Mouse (Mus musculus) skeletal muscle tissue, adult 2 months (tissue): ENCODE data around the gene Gm5724.

Source experiments
- DNase-seq: peaks from one replicate; pipeline ENCODE4 v3.0.0-alpha.2; 2012; ENCODE audit warnings: low read depth, low spot score

Gm5724 gene

DNA sequence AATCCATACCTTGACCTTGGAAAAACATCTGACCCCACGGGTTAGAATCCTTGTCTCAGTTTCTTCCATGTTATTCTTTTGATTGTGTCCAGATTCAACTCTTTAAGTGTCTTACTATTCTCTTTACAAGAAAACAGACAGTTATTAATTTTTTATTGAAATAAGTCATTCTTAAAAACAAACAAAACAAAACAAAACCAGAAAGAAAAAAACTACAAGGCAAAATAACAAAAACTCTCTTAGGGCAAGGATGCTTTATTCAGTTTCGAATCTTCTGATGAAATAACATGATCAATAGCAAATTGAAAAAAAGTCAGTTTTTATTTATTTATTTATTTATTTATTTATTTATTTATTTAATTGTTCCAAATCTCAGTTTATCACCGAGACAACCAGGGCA is at the start of gene Gm5724:
TSS of gene Gm5724 (minus strand) at position 101 of the 400 bp plus-strand sequence.
- no peak for DNase-seq

- DNase-seq = no peak
These were observed 24.2 kb upstream of the Gm5724 start for GRCm38 (mm10) chr6:141797837-141798236.

DNA sequence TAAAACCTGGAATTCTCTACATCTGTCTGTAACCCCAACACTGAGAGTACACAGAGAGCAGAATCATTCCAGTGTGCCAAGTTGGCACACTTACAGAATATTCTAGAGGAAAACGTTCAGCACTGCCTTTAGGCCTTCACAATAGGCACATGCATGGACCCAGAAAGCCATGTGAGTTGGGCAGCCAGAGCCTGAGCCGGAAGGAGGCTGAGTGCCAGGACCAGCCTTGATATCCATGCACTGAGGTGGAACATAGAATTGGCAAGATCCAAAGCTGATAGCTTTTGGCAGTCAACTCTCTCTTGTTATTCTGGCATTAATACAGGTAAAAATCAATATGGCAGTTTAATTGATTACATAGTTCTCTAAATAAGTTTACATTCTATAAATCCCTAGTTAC is 866 bp upstream of the Gm5724 start:
- DNase-seq = no peak

DNA sequence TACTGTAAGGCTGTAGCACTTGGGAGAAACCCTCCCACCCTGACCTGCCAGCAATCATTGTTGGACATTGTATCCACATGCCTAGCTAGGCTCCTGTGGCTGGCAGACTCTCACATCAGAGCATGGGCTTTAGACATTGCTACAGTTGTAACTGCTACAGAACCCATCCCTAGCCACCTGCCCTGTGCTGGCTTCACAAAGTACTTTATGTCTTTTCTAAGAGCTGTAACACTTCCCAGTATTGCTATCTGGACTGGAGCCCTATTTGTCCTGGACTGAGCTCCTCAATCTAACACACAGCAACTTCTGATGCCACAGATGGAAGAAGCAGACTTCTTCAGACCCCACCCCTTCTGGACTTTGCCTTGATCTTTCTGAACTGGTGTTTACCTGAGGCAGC is 82.4 kb downstream of the Gm5724 start:
- DNase-seq = no peak

DNA sequence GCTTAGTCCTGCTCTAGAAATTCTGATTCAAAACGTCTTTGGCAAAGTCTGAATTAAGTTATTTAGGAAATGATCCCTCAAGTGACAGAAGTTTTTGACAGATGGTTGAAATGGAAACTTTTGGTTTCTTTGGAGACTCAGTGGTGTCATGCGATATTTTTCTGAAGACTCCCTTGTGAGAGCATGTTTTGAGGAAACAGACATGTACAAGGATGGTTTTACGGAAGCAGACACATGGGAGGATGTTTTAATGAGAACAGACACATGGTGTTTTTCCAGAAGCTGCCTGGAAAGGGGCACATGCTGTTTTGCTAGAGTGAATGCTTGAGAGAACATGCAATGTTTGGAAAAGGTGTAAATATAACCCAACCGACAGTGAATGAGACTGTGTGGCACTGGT is 86.6 kb downstream of the Gm5724 start:
- DNase-seq = no peak
